Mouse (Mus musculus) gastrocnemius, postnatal 4 days (tissue): ENCODE data around the gene Nat10. TPM values are rescaled to one million over a fixed set of nuclear protein-coding genes. Genes with fewer than 3 reads are reported as not detected.

ENCODE experiments used
- DNase-seq, 2 experiments: peaks; one replicate each; pipeline ENCODE4 v3.0.0; 2021 to 2022; ENCODE audit warnings: low spot score in 2 of 2, mixed read lengths in 2 of 2
- total RNA-seq, 2 experiments: library from RNA; stranded (reverse); gene quantifications; 2 replicates each; pipeline ENCODE4 v1.2.3; 2021

Nat10 gene
- total RNA-seq, 2 experiments from 2014 or later = 22.4 to 23.6 TPM

DNA sequence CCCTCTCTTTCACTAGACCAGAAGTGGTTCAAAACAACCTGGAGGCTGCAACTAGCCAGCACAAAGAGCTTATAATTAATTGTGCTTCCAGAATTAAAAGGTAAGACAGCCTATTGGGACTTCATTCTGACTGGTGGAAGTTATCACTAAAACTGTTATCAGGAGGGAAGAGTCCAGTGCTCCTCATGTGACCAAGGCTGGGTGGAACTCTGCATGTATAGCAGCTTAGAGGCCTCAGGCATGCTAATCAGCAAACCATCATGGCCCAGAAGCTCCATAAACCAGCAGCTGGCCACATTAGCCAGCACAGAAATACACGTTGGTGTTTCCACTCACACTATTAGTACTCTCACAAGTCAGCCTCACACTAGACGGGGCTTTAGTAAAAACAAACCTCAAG, 14.3 kb downstream of the Nat10 start:
- no peak for DNase-seq

GRCm38 (mm10) chr2:103746096-103746495, 15.0 kb downstream of the Nat10 start:
- DNase-seq = no peak

DNA sequence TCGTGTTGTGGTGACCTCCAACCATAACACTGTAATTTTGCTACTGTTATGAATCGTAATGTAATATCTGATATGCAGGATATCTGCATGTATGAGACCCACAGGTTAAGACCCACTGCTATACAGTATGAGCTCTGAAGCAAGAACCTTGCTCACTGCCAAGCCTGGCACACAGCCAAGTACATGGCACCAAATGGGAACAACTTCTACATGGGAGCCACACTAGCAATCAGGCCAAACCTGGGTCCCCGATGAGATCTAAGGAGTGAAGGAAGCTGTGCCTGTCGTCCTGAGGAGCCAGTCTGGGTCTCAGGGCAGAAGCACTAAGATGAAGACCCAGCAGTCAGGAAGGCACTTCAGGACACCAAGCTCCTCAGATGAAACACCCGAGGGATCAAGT, 15.6 kb downstream of the Nat10 start:
- no peak for DNase-seq

- DNase-seq = peak in 1 of 2 experiments; percentile 58
Measured at GRCm38 (mm10) chr2:103743988-103744387, 17.1 kb downstream of the Nat10 start.

DNA sequence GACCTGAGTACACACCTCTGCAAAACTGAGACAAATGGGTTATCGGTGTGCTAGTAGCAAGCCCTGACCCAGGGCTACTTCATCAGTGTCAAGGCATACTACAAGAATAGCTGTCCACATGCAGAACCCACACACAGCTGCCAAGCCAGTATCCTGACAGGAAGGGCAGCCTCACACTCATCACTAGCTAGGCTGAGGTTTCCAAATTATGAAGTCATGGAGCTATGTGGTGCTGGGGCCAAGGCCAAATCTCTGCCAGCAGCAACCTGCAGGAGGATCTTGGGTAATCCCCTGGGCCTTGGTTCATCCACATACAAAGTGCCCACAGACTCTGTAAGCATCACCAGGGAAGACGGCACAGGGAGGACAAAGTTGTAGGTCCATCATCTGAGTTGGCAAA, 17.5 kb downstream of the Nat10 start:
- no peak for DNase-seq

- DNase-seq = no peak
Measured at GRCm38 (mm10) chr2:103742821-103743220, 18.2 kb downstream of the Nat10 start.

- DNase-seq = no peak
Measured at GRCm38 (mm10) chr2:103731423-103731822, 29.6 kb downstream of the Nat10 start.

DNA sequence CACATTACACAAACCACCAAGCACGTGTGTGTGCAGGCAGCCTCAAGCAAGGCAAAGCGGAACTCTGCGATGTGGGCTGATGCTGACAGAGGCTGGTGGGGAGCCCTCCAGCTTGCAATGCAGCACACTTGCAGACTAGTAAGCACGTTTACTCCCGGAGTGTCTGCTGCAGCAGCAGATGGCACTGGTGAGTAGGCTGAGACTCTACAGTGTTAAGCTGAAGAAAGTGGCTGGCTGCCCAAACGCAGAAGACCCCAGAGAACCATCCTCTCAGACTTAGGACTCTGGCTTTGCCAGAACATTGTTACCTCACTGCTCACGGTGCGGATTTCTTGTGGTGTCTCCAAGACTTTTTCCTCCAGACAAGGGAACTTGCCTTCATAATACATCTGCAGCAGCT, 30.1 kb downstream of the Nat10 start:
- no peak for DNase-seq

DNA sequence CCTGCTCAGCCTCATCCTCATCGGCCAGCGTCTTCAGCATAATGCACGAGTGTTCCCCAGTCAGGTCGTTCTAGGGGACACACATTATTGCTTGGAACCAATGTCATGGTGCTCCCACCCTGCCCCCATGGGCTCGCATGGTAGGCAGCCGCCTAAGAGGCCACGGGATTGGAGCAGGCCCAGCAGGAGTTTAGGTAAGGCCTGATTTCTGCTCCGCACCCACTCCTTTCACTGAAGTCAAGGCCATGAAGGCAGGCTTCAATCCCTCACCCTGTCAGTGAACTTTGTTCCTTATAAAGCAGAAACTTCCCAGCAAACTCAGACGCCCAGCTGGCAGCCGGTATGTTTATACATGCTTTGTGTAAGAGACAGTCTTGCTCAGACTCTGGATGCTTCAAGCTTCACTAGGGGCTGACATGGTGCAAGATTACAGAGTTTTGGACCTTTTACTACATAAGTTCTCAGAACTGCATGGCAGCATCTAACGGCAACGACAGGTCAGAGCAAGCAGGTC, 33.0 kb downstream of the Nat10 start:
- DNase-seq = no peak

DNA sequence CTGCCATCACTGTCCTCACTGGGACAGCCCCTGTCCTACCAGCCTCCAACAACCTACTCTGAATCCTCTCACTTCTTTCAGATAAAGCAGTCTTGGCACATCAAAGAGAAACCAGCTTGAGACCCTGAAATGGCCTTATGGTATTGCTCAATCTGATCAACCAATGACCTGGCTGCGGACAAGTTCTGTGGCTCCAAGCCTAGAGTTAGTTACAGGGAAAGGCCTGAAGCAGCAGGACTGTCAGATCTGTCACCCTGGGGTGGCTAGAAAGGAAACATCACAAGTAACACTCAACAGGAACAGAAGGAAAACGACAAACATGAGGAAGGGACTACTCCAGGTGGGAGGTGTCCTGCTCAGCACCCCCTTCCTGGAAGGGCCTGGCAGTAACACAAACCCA, 36.5 kb downstream of the Nat10 start:
- no peak for DNase-seq

- no peak for DNase-seq
Measured at GRCm38 (mm10) chr2:103719292-103719646, 41.8 kb downstream of the Nat10 start.

DNA sequence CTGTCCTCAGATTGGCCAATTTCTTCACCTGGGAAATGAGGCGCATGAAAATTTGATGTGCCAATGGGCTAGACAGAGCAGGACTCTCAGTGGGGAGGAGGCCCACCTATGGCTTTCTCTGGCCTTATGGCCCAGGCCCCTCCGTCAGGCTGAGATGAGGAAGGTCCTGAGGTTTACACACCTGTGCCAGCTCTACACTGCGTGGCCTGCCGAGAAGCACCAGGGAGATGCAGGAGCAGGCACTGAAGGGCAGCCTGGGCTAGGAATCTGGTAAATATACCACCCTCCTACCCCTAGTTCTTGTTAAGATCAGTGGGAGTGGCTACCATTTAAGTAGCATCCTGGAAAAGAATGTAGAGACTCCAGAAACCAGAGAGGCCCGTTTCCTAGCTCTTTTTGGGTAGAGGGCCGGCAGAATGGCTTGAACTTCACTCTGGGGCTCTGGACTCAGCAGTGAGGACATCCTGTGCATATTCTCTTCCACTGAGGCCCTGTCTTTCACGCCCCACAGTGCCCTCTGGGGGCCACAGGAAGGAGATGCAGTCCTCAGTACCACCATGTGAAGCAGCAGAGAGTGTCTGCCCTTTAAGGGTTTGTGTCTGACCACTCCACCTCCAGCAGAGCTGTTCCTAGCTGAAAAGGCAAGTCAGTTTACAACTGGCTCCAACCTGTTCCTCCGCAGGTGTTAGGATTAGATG, 42.3 kb downstream of the Nat10 start:
- peak; percentile 42 to 64 for DNase-seq

GRCm38 (mm10) chr2:103714412-103714811, 46.7 kb downstream of the Nat10 start:
- DNase-seq = no peak

- no peak for DNase-seq
Measured at GRCm38 (mm10) chr2:103713831-103714230, 47.2 kb downstream of the Nat10 start.

DNA sequence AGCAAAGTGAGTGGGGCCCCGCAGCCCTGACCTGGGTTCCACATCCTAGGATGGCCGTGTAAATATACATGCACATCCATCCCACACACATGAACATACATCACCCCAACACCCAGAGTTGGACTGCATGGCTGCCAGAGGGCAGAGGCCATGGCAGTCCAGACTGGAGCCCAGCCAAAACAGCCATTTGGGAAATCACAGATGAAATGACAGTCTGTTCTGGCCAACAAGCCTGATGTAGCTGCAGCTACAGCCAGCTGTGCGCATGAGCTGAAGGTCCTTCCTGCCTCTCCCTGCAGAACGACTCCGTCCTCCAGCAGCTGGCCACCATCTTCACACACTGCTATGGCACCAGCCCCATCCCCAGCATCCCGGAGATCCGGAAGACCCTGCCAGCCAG, 50.2 kb downstream of the Nat10 start:
- no peak for DNase-seq

DNA sequence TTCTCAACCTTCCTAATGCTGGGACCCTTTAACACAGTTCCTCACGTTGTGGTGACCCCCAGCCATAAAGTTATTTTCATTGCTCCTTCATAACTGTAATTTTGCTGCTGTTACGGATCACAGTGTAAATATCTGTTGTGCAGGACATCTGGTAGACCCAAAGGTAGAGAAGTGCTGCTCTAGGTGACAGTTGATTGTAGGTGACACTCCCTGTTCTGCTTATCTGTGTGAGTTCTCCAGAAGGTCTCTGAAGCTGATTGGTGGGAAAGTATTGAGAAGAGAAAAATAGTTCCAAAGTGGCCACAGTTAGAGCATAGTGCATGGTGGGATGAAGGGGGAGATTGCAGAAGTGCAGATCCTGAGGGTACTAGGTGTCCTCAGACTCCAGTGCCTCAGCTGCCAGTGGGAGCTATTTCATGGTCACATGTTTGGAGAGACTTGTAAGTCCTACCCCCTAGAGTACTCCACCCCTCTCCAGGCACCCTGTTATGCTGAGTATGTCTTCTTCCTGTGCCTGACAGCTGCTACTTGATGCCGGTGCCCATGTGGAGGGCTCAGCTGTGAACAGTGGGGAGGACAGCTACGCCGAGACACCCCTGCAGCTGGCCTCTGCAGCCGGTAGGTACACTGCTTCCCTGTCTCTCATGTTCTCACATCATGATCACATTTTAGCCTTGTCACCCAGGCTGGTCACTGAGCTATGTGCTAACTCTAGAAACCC, 53.9 kb downstream of the Nat10 start:
- DNase-seq = no peak

DNA sequence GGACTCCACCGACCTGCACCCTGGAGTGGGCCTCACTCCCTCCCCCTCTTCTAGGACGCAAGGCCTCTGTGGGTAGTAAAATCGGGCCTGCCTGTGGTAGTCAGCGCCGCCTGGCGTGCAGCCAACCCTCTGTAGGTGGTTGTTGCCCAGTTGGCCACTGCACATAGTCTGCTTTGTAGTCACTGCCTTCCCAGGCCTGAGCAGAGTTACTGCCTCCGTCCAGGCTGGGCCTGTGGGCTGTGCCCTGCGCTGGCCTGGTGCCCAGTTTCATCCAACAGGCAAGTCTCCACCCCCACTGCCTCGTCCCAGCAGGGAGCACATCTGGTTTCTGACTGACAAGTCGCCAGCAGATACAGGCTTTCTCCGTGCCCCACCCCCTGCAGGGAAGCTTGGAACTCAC, 54.8 kb downstream of the Nat10 start:
- DNase-seq = peak in 1 of 2 experiments; percentile 62

DNA sequence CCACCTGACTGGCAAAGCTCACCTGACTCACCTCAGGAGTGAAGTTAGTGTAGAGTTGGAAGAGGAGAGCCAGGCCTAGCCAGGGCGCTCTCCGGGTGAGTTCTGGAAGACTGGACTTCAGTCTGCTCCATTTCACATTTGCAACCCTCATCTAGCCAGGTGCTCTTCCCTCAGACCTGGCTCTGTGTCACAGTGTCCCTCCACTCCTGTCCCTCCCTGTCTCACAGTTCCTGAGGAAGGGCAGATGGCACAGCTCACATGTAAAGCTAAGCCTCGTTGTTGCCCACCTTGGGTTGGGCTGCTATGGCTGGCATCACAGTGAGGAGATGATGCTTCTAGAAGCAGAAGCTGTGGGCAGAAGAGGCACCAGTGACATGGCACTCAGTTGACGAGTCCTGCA, 55.2 kb downstream of the Nat10 start:
- no peak for DNase-seq

GRCm38 (mm10) chr2:103703865-103704264, 57.2 kb downstream of the Nat10 start:
- no peak for DNase-seq

DNA sequence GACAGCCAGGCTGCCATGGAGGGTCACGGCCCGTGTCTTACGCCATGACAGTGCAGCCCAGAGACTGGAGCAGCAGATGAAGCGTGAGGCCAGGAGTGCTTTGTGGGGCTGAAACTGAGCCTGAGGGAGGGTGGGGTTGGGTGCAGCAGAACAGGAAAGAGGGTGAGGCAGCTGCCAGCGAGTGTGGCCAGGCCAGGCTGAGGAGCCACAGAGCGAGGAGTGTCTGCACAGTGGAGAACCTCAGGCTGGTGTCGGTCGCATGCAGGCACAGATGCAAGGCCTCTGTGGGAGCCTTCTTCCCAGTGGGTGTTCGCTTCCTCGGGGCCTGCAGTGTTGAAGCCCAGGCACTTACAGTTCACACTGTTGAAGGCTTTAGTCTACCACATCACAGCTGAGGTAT, 57.7 kb downstream of the Nat10 start:
- DNase-seq = no peak

- DNase-seq = no peak
Measured at GRCm38 (mm10) chr2:103700514-103700913, 60.6 kb downstream of the Nat10 start.

GRCm38 (mm10) chr2:103696177-103696576, 64.9 kb downstream of the Nat10 start:
- peak in 1 of 2 experiments; percentile 71 for DNase-seq
